Mouse (Mus musculus) natural killer cell, adult 2 months (primary cell): ENCODE data around the gene Stat1.

Source experiments
- DNase-seq, 2 experiments: peaks; one replicate each; pipeline ENCODE4 v3.0.0; 2022; ENCODE audit warnings: low spot score in 2 of 2

Stat1 gene

GRCm38 (mm10) chr1:52161151-52161550, 41.9 kb downstream of the Stat1 start:
- no peak for DNase-seq

DNA sequence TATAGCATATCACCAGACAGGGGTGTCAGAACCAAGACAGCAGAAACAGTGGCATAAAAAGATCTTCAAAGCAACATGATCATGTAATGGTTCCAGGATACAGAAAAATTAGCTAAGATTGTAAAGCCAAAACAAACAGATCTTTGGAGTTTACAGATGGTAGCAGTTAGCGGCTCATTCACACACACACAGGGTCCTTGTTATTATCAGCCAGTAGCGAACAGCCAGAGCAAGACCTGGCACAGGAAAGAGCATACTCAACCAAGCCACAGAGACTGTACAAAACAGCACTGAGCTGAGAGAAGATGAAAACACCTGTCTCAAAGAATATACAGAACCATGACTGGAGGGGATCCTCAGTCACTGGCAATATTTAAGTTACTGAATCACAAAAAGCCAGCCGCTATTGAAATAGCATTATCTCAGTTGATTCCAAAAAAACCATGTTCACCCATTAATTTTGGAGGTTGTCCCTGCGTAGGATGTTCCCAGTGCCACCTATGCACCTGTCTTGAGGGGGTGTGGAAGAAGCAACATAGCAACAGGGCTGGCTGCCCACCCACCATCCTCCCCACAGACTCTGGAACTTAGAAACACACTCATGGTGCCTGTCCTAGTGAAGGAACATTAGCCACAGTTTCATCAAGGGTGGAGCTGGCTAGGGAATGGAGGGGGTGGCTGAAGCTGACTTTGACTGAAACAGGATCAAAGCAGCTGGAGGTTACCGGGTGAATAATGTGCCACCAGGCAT, 44.6 kb downstream of the Stat1 start:
- DNase-seq, result no peak

- no peak for DNase-seq
Observed at GRCm38 (mm10) chr1:52166652-52167220, 47.5 kb downstream of the Stat1 start.

DNA sequence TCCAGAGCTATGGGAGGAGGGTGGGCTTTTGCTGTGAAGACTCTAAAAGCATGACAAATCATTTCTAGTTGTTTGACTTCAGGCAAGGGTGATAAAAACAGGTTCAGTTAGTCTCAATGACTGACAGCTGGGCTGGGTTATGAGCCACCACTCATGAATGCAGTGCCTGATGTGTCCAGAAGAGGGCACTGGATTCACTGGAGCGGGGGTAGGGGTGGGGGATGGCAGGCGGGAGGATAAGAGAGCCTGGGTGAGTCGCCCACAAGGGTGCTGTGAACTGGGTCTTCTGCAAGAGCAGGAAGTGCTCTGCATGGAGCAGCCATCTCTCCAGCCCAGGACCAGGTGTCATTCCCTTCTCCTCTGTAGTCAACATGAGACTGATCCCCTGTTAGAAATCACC, 50.8 kb downstream of the Stat1 start:
- peak in 1 of 2 experiments; percentile 28 for DNase-seq

DNA sequence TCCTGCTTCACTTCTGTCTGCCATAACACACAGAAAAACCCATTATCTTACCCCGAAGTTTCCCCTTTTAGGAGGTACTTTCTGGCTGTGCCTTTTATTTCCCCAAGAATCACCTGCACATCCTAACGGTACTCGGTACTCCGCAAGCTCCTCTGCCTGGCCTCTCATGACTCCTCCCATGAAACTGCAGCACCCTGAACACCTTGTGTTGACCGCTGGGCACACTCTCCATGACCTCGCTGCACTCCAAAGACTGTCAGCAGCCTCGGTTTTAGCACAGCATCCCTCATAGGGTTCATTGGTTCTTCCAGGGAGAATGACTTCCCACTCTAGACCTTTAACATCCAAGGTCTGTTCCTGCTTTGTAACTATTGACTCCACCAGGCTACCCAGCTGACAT, 51.5 kb downstream of the Stat1 start:
- DNase-seq, result no peak

GRCm38 (mm10) chr1:52171271-52171670, 52.0 kb downstream of the Stat1 start:
- no peak for DNase-seq

- no peak for DNase-seq
Observed at GRCm38 (mm10) chr1:52175321-52175720, 56.1 kb downstream of the Stat1 start.

GRCm38 (mm10) chr1:52175983-52176382, 56.7 kb downstream of the Stat1 start:
- DNase-seq, result no peak

DNA sequence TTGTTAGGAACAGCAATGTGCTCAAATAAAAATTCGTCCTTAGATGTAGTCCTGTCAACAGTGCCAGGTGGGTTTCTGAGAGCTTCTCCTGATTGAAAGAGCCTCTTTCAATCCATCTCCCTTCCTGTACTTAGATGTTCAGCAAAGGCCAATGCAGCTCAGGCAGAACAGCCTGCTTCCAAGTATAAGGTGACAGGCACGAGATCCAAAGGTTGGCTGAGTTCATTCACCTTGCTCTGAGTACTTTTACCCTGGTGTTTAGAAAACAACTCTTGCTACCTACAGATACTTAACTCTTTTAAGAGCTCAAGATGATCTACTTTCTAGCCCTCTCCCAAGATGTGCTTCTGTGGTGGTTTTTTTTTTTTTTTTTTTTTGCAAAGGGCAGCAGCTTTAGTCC, 57.8 kb downstream of the Stat1 start:
- DNase-seq, result no peak

DNA sequence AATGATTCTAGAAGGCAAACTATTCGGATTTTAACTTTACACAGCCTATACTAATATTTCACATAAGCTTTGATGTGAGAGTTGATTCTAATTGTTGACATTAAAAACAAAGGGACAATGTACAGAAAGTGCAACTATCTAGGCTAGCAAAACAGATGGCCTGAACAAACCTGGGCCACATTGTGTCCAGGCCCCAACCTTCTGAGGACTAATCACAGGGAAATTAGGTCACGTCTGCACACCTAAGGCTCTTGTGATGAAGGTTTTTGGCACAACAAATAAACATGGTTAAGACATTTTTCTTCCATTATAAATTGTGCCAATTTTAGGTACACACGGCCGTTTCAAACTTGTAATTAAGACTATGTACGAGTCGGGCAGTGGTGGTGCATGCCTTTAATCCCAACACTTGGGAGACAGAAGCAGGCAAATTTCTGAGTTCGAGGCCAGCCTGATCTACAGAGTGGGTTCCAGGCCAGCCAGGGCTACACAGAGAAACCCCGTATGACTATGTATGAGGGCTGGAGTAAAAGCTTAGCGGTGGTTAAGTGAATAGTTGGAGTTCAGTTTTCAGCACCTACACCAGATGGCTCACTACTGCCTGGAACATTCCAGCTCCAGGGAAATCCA, 60.8 kb downstream of the Stat1 start:
- no peak for DNase-seq

DNA sequence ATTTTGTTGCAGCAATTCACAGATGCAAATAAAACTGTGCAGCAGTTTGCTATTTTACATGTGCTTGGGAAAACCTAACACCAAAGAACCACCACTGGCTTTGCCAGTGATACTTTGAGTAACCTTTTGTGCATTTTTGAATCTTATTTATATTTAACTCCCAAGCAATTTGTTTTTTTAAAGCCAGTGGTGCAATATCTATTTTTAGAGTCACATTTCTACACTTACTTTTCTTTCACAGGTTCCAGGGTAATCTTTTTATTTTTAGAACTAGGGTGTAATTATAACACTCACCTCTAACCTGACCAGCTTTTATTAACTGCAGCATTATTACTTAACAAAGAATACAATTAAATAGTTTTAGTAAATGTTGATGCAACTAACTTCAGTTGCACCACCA, 62.8 kb downstream of the Stat1 start:
- no peak for DNase-seq

GRCm38 (mm10) chr1:52182992-52183391, 63.8 kb downstream of the Stat1 start:
- no peak for DNase-seq
